In genomic region chrX:151811481-151811880, GRCm38 (mm10) we compare ENCODE assay signal across 13 mouse cellular contexts.
"Had no signal": no experiment of that assay in that cellular context is flagged by ENCODE, and none has a peak within 500 bp of the region (broad histone marks: within the 10 kb centered on the region; RNA-seq: fewer than 3 reads in every experiment).

No protein-coding gene starts in this region.

- DNase-seq: layer of hippocampus, adult 9-11 months; left cerebral cortex, postnatal 4 days; lung, adult 18-20 months; lung, postnatal 4 days; midbrain, embryonic 14.5 days; right cerebral cortex, adult 18-20 months; right cerebral cortex, postnatal 25 days; thymus, postnatal 36 days had no signal

- H3K27me3 ChIP-seq: neural tube, embryonic 15.5 days had no signal

- H3K27ac ChIP-seq: limb, embryonic 13.5 days; liver, embryonic 14.5 days; midbrain, embryonic 10.5 days; neural tube, embryonic 15.5 days had no signal

- H3K36me3 ChIP-seq: neural tube, embryonic 15.5 days had no signal

- H3K4me2 ChIP-seq: limb, embryonic 13.5 days; neural tube, embryonic 15.5 days had no signal

- H3K9ac ChIP-seq: limb, embryonic 13.5 days; liver, embryonic 14.5 days; neural tube, embryonic 15.5 days had no signal

- H3K9me3 ChIP-seq: limb, embryonic 13.5 days; midbrain, embryonic 10.5 days; neural tube, embryonic 15.5 days had no signal

- H3K4me3 ChIP-seq: limb, embryonic 13.5 days; midbrain, embryonic 10.5 days; myocyte; neural tube, embryonic 15.5 days had no signal

- H3K4me1 ChIP-seq: limb, embryonic 13.5 days; midbrain, embryonic 10.5 days; neural tube, embryonic 15.5 days had no signal
